Mouse (Mus musculus) heart, postnatal 0 days (tissue): ENCODE data around the gene Gm5129.

Experiments
- CTCF ChIP-seq: IDR thresholded peaks from 2 replicates; pipeline ENCODE4 v1.5.1; 2016; ENCODE audit warnings: antibody characterized with exemption, control low read depth, low read depth
- EP300 ChIP-seq: IDR thresholded peaks from 2 replicates; pipeline ENCODE4 v1.6.1; 2016; ENCODE audit warnings: antibody characterized with exemption, low read depth

DNA sequence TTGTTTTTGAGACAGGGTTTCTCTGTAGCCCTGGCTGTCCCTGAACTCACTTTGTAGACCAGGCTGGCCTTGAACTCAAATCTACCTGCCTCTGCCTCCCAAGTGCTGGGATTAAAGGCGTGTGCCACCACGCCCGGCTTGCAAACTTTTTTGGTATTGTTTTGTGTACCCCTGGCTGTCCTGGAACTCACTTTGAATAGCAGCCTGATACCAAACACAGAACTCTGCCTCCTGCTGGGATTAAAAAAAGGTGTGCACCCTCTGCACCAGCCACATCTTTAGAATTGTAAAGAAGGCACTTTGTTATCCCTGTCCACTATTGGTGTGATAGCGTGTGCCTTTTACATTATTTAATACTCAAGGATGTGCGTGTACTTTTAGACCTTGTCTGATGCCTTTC is 1.7 kb upstream of the Gm5129 start:
- TF ChIP-seq CTCF: no peak
- TF ChIP-seq EP300: no peak
